Mouse (Mus musculus): ENCODE data around the gene Obp2b.

GRCm38 (mm10) chr2:25780921-25781320 is 44.1 kb downstream of the Obp2b start:
- TF ChIP-seq CTCF (IDR thresholded peaks at IDR 0.05; ENCODE audit: low read depth), result no peak
- TF ChIP-seq EP300 (IDR thresholded peaks at IDR 0.05; ENCODE audit: low read depth), result no peak
